Mouse (Mus musculus) cerebellum, adult 18-20 months (tissue): Measurements from ENCODE around the gene Surf2.
A peak's percentile ranks its signal among the peaks of the same experiment; 100 is the strongest.
"Not testable (repeated sequence)": the region's sequence is repeated elsewhere in the genome, so short reads cannot be mapped to it uniquely, and the experiment has no call there.

Source experiments
- DNase-seq, 2 experiments: peaks; one replicate each; pipeline ENCODE4 v3.0.0; 2021

The Surf2 gene

GRCm38 (mm10) chr2:26915927-26916728 lies at the start of gene Surf2, which contains the start of gene Surf1:
Surf2 (plus strand) TSS chr2:26916367.
Surf1 (minus strand) TSS chr2:26916530.
- DNase-seq, result peak; percentile 83 to 84

DNA sequence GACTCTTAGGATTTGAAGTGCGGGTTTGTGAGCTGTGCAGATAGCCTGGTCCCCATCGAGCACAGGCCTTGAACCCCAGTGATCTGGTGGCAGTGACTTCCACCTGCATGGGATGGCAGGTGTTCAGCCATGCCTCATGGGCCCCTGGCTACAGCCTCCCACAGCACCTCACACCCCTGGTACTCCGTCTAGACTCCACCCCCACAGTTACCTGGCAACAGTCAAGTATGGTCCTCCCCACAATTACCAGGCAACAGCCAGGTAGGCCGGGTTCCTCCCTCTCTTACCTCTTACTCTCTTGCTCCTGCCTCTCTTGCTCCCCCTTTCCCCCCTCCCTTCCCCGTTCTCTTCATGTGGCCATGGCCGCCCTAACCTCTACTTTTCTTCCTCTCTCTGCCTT lies 45.5 kb upstream of the Surf2 start:
- DNase-seq, result no peak

- no peak for DNase-seq
These were observed 37.6 kb upstream of the Surf2 start for GRCm38 (mm10) chr2:26878571-26878970.

GRCm38 (mm10) chr2:26885541-26885940 lies 30.6 kb upstream of the Surf2 start:
- DNase-seq, result not testable (repeated sequence)

DNA sequence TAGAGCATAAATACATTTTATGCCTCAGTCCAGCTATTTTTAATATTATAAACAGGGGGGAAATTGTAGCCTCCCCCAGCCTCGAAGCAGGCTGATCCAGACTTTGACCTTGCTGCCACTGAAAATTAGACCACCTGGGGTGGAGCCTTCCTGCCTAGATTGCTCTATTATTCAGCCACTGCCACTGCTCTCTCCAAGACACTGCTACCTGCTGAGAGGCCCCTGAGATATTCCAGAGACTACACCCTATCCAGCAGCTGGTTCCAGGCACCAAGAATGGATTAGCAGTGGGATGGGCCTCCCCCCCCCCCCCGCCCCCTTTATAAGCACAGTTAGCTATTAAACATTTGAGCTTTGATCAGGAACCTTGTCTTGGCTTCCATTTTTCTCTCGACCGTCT lies 30.0 kb upstream of the Surf2 start:
- DNase-seq, result not testable (repeated sequence)

DNA sequence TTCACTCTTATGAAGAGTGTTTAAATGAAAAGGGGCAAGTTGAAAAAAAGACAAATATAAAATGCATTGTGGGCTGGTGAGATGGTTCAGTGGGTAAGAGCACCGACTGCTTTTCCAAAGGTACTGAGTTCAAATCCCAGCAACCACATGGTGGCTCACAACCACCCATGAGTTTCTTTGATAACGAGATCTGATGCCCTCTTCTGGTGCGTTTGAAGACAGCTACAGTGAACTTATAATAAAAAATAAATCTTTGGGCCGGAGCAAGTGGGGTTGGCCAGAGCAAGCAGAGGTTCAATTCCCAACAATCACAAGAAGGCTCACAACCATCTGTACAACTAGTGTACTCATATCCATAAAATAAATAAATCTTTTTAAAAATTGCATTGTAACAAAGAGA lies 20.3 kb upstream of the Surf2 start:
- DNase-seq, result no peak

- no peak for DNase-seq
These were observed 15.4 kb upstream of the Surf2 start for GRCm38 (mm10) chr2:26900731-26901130.

GRCm38 (mm10) chr2:26901834-26902400 lies 14.2 kb upstream of the Surf2 start:
- no peak for DNase-seq

- peak; percentile 93 to 96 for DNase-seq
These were observed 13.5 kb upstream of the Surf2 start, which contains the start of gene Surf6 for GRCm38 (mm10) chr2:26902467-26903220. Surf6 (minus strand) TSS chr2:26902879.

DNA sequence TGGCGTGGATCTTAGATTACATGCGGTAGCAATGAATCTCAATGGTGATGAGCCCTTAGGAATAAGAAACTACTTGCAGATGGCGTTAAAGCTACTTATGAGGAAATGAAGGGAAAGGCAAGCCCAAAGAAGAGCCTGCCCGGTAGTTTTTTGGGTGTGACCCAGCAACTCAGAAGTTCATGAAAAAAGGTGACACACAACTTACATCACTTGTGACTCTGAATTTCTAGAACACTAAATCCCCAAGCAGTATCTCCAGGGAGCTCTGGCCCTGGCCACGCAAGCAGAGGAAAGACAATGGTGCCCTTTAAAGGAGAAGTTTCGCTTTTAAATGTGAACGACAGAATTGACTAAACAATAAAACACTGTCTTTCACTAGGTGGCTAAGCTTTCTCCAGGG lies 12.9 kb upstream of the Surf2 start:
- no peak for DNase-seq

- DNase-seq, result no peak
These were observed 10.2 kb upstream of the Surf2 start for GRCm38 (mm10) chr2:26905936-26906335.

- DNase-seq, result no peak
These were observed 9.7 kb upstream of the Surf2 start for GRCm38 (mm10) chr2:26906431-26906830.

DNA sequence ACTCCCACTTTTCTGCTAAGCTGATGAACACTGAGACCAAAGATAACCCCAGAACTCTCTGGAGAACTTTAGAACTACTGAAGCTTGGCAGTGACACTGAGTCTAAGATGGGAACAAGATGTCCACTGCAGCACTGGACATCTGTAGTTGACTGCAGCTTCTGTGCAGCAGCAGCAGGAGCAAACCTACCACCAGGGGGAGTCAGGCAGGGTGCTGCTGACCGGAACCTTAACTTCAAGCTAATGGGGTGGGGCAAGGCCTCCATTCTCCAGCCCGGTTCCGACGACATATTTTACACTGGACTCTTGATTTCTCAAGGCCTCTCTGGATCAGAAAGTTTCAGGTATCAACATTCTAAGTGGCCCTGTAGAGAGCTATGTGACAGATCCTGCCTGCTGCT lies 9.1 kb upstream of the Surf2 start:
- peak in 1 of 2 experiments; percentile 44 for DNase-seq

DNA sequence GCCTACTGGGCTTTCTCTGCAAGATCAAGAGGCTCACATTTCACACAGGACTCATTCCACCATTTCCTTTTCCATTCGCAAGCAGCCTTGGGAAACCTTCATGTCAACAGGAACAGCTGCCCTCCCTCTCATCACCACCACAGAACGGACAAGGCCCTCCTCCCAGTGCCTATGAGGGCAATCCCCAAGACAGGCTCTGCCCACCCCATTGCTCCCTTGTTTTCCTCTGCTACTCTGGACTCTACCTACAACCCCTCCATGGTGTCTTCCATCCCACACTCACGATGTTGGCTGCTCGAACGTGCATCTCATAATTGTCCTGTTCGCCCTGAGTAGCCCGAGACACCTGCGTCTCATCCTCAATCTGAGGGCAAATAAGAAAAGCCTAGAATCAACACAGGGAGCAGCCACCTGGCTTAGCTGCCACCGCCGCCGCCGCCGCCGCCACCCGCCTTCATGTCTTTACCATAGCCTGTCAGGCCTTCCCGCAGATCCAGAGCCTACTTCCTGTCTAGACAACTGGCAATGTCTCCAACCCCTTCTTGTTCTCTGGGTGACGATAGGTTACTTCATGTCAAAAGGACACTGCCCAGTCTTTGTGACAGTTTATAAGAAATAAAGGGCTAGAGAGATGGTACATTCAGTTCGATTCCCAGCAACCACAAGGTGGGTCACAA lies 7.3 kb upstream of the Surf2 start:
- DNase-seq, result no peak

DNA sequence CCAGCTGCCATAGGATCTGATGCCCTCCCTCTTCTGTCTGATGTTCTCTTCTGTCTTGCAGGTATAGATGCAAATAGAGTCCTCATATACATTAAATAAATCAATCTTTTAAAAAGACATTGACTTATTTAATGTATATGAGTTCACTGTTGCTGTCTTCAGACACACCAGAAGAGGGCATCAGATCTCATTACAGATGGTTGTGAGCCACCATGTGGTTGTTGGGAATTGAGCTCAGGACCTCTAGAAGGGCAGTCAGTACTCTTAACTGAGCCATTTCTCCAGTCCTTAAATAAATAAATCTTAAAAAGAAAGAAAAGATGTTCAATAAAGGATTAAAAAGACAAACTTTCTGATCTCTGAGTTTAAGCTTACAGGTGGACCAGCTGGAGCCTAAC lies 6.8 kb upstream of the Surf2 start:
- no peak for DNase-seq

GRCm38 (mm10) chr2:26910124-26910993 lies 5.8 kb upstream of the Surf2 start, which contains the start of the genes Med22 and Rpl7a:
Med22 (minus strand) TSS chr2:26910677.
Rpl7a (plus strand) TSS chr2:26910764.
- DNase-seq, result peak; percentile 99 to 100

GRCm38 (mm10) chr2:26910994-26911765 lies 5.0 kb upstream of the Surf2 start:
- peak; percentile 40 to 64 for DNase-seq

DNA sequence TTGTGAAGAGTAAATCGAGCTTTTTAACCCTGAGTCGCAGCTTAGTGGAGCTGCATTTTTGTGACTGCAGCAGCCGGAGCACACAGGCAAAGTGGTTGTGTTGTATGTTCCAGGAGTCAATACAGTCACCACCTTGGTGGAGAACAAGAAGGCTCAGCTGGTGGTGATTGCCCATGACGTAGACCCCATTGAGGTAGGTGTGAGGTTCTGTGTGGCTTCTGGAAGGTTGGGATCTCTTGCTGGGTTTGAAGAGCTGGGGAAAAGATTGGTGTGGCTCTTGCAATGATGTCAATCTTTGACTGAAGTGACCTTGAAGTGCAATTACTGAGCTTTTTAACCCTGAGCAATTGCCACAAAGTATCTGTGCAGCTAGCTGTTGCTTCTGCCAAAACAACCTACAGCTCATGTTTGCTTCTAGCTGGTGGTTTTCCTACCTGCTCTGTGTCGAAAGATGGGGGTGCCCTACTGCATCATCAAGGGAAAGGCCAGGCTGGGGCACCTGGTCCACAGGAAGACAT lies 3.9 kb upstream of the Surf2 start:
- DNase-seq, result no peak

- DNase-seq, result no peak
These were observed 2.6 kb upstream of the Surf2 start for GRCm38 (mm10) chr2:26913416-26914147.
